Mouse (Mus musculus): ENCODE results near the gene Poc1a. TPM values are rescaled to one million over a fixed set of nuclear protein-coding genes. Genes with fewer than 3 reads are reported as not detected.

Gene Poc1a
- polyA plus RNA-seq, 1 experiment from 2014 or later = 11.8 TPM

DNA sequence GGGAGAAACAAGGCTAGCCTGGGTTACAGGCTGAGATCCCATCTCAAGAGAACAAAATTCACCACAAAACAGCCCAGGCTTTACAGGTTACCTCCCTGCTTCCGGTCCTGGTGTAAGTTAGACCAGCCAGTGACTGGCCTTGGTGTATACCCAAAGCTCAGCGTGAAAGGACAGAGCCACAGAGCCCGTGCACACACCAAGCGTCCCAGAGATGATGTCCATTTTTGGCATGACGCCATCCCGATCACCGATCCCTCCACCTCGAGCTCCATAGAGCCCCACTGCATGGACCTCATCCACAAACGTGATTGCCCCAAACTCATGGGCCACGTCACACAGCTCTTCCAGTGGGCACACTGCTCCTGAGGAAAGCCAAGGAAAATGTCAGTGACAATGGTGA is 43.0 kb upstream of the Poc1a start:
- DNase-seq (ENCODE audit: low spot score) (no peak), ATAC-seq (no peak)
- Histone ChIP-seq H3K27me3 (replicated peaks; ENCODE audit: control insufficient read depth, insufficient read depth, low read length) (no peaks in the 10 kb centered on the region), H3K9ac (ENCODE audit: low read length) (no peak overlapping the region), H3K27ac (ENCODE audit: low read depth, low read length) (no peak overlapping the region), H3K36me3 (ENCODE audit: control insufficient read depth, insufficient read depth, low read length) (peaks cover 95% of the 10 kb centered on the region), H3K4me1 (ENCODE audit: control insufficient read depth, insufficient read depth, low read length) (no peaks in the 10 kb centered on the region), H3K4me3 (ENCODE audit: low read depth, low read length) (no peak overlapping the region), H3K9me3 (replicated peaks; ENCODE audit: control insufficient read depth, low read length) (no peaks in the 10 kb centered on the region), H3K4me2 (ENCODE audit: low read length) (no peak overlapping the region)
- WGBS = 93% methylated on average over 10 of the region's 10 CpGs

DNA sequence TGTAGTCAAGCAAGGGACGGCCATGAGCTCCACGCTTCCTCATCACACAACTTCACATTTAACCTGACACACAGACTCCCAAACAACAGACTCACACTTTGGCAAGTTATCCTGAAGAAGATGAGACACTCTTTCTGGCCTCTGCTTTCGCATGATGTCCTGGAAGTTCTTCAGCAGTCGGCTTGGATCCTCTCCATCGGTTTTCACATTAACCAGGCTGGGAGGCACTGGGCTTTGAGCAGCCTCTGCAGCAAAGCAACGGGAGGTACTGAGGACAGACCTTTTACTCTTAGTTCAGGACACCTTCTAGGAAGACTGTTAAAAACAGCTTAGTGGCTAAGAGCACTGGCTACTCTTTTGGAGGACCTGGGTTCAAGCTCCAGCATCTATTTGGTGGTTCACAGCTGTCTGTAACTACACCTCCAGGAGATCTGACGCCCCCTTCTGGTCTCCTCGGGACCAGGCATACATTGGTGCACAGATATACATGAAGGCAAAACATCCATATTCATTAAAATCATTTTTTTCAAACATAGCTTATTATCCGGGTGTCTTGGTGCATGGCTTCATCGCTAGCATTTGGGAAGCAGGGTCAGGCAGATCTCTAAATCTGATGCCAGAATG is 39.2 kb upstream of the Poc1a start:
- peaks cover 65% of the 10 kb centered on the region for H3K36me3 ChIP-seq (ENCODE audit: control insufficient read depth, insufficient read depth, low read length)
- no peak for ATAC-seq
- 92% methylated on average over 10 of the region's 10 CpGs for WGBS

DNA sequence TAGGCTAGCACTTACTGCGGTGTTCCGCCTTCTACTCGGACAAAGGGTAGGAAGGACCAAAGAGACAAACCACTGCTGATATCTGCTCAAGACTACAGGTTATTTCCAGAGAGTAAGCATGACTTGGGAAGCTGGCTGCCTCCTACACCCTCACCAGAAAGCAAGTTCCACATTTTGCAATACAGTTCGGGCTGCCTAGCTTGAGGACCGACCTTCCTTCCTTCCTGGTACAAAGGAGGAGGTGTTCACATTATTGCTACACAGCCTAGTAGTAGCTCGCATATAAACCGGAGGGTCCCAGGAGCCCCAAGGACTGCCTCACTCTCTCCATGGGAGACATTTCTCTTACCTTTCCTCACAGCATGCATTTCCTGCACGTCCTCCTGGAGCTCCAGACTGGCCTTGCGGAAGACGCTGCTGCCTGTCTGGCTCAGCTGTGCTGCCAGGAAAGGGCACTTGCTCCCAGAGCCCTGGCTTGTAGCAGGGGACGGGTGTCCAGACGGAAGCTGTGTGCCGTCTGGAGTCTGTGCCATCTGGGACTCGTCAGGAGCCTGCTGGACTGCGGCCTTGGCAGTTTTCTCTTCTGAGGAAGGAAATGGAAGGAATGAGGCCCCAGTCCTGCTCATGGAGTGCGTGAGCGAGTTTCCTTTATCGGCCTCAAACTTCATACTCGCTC is 37.9 kb upstream of the Poc1a start:
- WGBS = 91% methylated on average over 19 of the region's 19 CpGs
- no peak overlapping the region for H3K27ac ChIP-seq (ENCODE audit: low read depth, low read length)

More for the DNA sequence above, 39.2 kb upstream of the Poc1a start:
- no peak for DNase-seq (ENCODE audit: low spot score)
- Histone ChIP-seq H3K4me1 (ENCODE audit: control insufficient read depth, insufficient read depth, low read length) (peaks cover 3% of the 10 kb centered on the region), H3K27me3 (replicated peaks; ENCODE audit: control insufficient read depth, insufficient read depth, low read length) (no peaks in the 10 kb centered on the region), H3K9ac (ENCODE audit: low read length) (no peak overlapping the region), H3K9me3 (replicated peaks; ENCODE audit: control insufficient read depth, low read length) (no peaks in the 10 kb centered on the region), H3K4me2 (ENCODE audit: low read length) (no peak overlapping the region), H3K27ac (ENCODE audit: low read depth, low read length) (no peak overlapping the region), H3K4me3 (ENCODE audit: low read depth, low read length) (no peak overlapping the region)

GRCm38 (mm10) chr9:106249550-106249949 is 31.3 kb upstream of the Poc1a start:
- Histone ChIP-seq H3K36me3 (ENCODE audit: control insufficient read depth, insufficient read depth, low read length) (no peaks in the 10 kb centered on the region), H3K4me1 (ENCODE audit: control insufficient read depth, insufficient read depth, low read length) (peaks cover 14% of the 10 kb centered on the region), H3K9ac (ENCODE audit: low read length) (no peak overlapping the region), H3K27me3 (replicated peaks; ENCODE audit: control insufficient read depth, insufficient read depth, low read length) (no peaks in the 10 kb centered on the region), H3K27ac (ENCODE audit: low read depth, low read length) (no peak overlapping the region), H3K4me3 (ENCODE audit: low read depth, low read length) (no peak overlapping the region), H3K4me2 (ENCODE audit: low read length) (no peak overlapping the region), H3K9me3 (replicated peaks; ENCODE audit: control insufficient read depth, low read length) (no peaks in the 10 kb centered on the region)
- ATAC-seq = no peak
- WGBS = 89% methylated on average over 11 of the region's 11 CpGs
- no peak for DNase-seq (ENCODE audit: low spot score)

More for the DNA sequence above, 37.9 kb upstream of the Poc1a start:
- Histone ChIP-seq H3K9ac (ENCODE audit: low read length) (no peak overlapping the region), H3K9me3 (replicated peaks; ENCODE audit: control insufficient read depth, low read length) (no peaks in the 10 kb centered on the region), H3K36me3 (ENCODE audit: control insufficient read depth, insufficient read depth, low read length) (peaks cover 52% of the 10 kb centered on the region), H3K4me3 (ENCODE audit: low read depth, low read length) (no peak overlapping the region), H3K4me1 (ENCODE audit: control insufficient read depth, insufficient read depth, low read length) (peaks cover 10% of the 10 kb centered on the region), H3K27me3 (replicated peaks; ENCODE audit: control insufficient read depth, insufficient read depth, low read length) (no peaks in the 10 kb centered on the region), H3K4me2 (ENCODE audit: low read length) (no peak overlapping the region)
- ATAC-seq = no peak
- DNase-seq (ENCODE audit: low spot score) = no peak

GRCm38 (mm10) chr9:106250245-106250644 is 30.6 kb upstream of the Poc1a start:
- Histone ChIP-seq H3K36me3 (ENCODE audit: control insufficient read depth, insufficient read depth, low read length) (no peaks in the 10 kb centered on the region), H3K9ac (ENCODE audit: low read length) (no peak overlapping the region), H3K4me1 (ENCODE audit: control insufficient read depth, insufficient read depth, low read length) (peaks cover 14% of the 10 kb centered on the region), H3K27ac (ENCODE audit: low read depth, low read length) (no peak overlapping the region), H3K27me3 (replicated peaks; ENCODE audit: control insufficient read depth, insufficient read depth, low read length) (no peaks in the 10 kb centered on the region), H3K9me3 (replicated peaks; ENCODE audit: control insufficient read depth, low read length) (no peaks in the 10 kb centered on the region), H3K4me2 (ENCODE audit: low read length) (no peak overlapping the region), H3K4me3 (ENCODE audit: low read depth, low read length) (no peak overlapping the region)
- ATAC-seq (no peak), DNase-seq (ENCODE audit: low spot score) (no peak)
- WGBS = 67% methylated on average over 4 of the region's 4 CpGs

DNA sequence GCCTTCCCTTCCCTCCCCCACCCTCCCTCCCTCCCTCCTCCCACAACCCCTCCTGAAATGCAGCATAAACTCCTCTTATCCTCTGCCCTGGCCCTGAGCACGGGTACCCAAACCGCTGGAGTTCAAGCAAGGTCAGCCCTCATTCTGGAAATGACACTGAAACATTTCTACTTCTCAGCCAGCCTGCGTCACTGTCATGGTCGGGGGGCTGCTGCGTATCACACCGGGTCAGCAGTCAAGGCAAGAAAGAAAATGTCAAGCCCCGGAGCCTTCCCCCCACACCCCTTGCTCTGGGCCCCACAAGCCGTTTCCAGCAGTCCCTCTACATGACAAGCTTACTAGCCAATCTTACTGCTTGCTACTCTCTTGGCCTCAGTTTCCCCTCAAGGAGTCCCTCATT is 29.8 kb upstream of the Poc1a start:
- H3K4me3 ChIP-seq (ENCODE audit: low read depth, low read length) = no peak overlapping the region
- DNase-seq (ENCODE audit: low spot score) (no peak), ATAC-seq (no peak)
- H3K36me3 ChIP-seq (ENCODE audit: control insufficient read depth, insufficient read depth, low read length) = no peaks in the 10 kb centered on the region
- H3K9ac ChIP-seq (ENCODE audit: low read length) = no peak overlapping the region
- no peaks in the 10 kb centered on the region for H3K27me3 ChIP-seq (replicated peaks; ENCODE audit: control insufficient read depth, insufficient read depth, low read length)
- WGBS = 84% methylated on average over 8 of the region's 8 CpGs
- H3K27ac ChIP-seq (ENCODE audit: low read depth, low read length) = no peak overlapping the region
- H3K4me1 ChIP-seq (ENCODE audit: control insufficient read depth, insufficient read depth, low read length) = peaks cover 14% of the 10 kb centered on the region
- no peaks in the 10 kb centered on the region for H3K9me3 ChIP-seq (replicated peaks; ENCODE audit: control insufficient read depth, low read length)
- no peak overlapping the region for H3K4me2 ChIP-seq (ENCODE audit: low read length)

- Histone ChIP-seq H3K27me3 (replicated peaks; ENCODE audit: control insufficient read depth, insufficient read depth, low read length) (no peaks in the 10 kb centered on the region), H3K4me3 (ENCODE audit: low read depth, low read length) (no peak overlapping the region), H3K9ac (ENCODE audit: low read length) (no peak overlapping the region), H3K9me3 (replicated peaks; ENCODE audit: control insufficient read depth, low read length) (no peaks in the 10 kb centered on the region), H3K4me2 (ENCODE audit: low read length) (no peak overlapping the region), H3K4me1 (ENCODE audit: control insufficient read depth, insufficient read depth, low read length) (no peaks in the 10 kb centered on the region), H3K27ac (ENCODE audit: low read depth, low read length) (no peak overlapping the region), H3K36me3 (ENCODE audit: control insufficient read depth, insufficient read depth, low read length) (no peaks in the 10 kb centered on the region)
- DNase-seq (ENCODE audit: low spot score) = no peak
- ATAC-seq = no peak
- 87% methylated on average over 2 of the region's 2 CpGs for WGBS
Observed at GRCm38 (mm10) chr9:106254001-106254400, 26.9 kb upstream of the Poc1a start.

- Histone ChIP-seq H3K9me3 (replicated peaks; ENCODE audit: control insufficient read depth, low read length) (no peaks in the 10 kb centered on the region), H3K4me3 (ENCODE audit: low read depth, low read length) (no peak overlapping the region), H3K27ac (ENCODE audit: low read depth, low read length) (no peak overlapping the region), H3K36me3 (ENCODE audit: control insufficient read depth, insufficient read depth, low read length) (no peaks in the 10 kb centered on the region), H3K27me3 (replicated peaks; ENCODE audit: control insufficient read depth, insufficient read depth, low read length) (no peaks in the 10 kb centered on the region), H3K4me2 (ENCODE audit: low read length) (no peak overlapping the region), H3K9ac (ENCODE audit: low read length) (no peak overlapping the region), H3K4me1 (ENCODE audit: control insufficient read depth, insufficient read depth, low read length) (no peaks in the 10 kb centered on the region)
- ATAC-seq (no peak), DNase-seq (ENCODE audit: low spot score) (no peak)
- WGBS = 92% methylated on average over 4 of the region's 4 CpGs
Observed at GRCm38 (mm10) chr9:106258412-106258811, 22.4 kb upstream of the Poc1a start.

GRCm38 (mm10) chr9:106258990-106259389 is 21.9 kb upstream of the Poc1a start:
- no peak for ATAC-seq

More at GRCm38 (mm10) chr9:106258990-106259389, 21.9 kb upstream of the Poc1a start:
- Histone ChIP-seq H3K4me3 (ENCODE audit: low read depth, low read length) (no peak overlapping the region), H3K9me3 (replicated peaks; ENCODE audit: control insufficient read depth, low read length) (no peaks in the 10 kb centered on the region), H3K4me1 (ENCODE audit: control insufficient read depth, insufficient read depth, low read length) (no peaks in the 10 kb centered on the region), H3K27me3 (replicated peaks; ENCODE audit: control insufficient read depth, insufficient read depth, low read length) (no peaks in the 10 kb centered on the region), H3K27ac (ENCODE audit: low read depth, low read length) (no peak overlapping the region), H3K9ac (ENCODE audit: low read length) (no peak overlapping the region), H3K36me3 (ENCODE audit: control insufficient read depth, insufficient read depth, low read length) (no peaks in the 10 kb centered on the region), H3K4me2 (ENCODE audit: low read length) (no peak overlapping the region)
- no peak for DNase-seq (ENCODE audit: low spot score)
- 64% methylated on average over 5 of the region's 5 CpGs for WGBS

Data from forebrain, embryonic 14.5 days (tissue).